Mouse (Mus musculus): Measurements from ENCODE around the gene Chil4.
"Not testable (repeated sequence)": the region's sequence is repeated elsewhere in the genome, so short reads cannot be mapped to it uniquely, and the experiment has no call there.

The Chil4 gene

GRCm38 (mm10) chr3:106219407-106219806, at the start of gene Chil4:
TSS of gene Chil4 (minus strand) at chr3:106219507.
- DNase-seq (ENCODE audit: low spot score in 2 of 2), result no peak

GRCm38 (mm10) chr3:106265854-106266253, 46.5 kb upstream of the Chil4 start:
- no peak for DNase-seq (ENCODE audit: low spot score in 2 of 2)

GRCm38 (mm10) chr3:106264854-106265253, 45.5 kb upstream of the Chil4 start:
- no peak for DNase-seq (ENCODE audit: low spot score in 2 of 2)

- not testable (repeated sequence) for DNase-seq (ENCODE audit: low spot score in 2 of 2)
Measured at GRCm38 (mm10) chr3:106257076-106257475, 37.8 kb upstream of the Chil4 start.

GRCm38 (mm10) chr3:106252719-106253118, 33.4 kb upstream of the Chil4 start:
- DNase-seq (ENCODE audit: low spot score in 2 of 2), result no peak

GRCm38 (mm10) chr3:106250763-106251399, 31.6 kb upstream of the Chil4 start:
- DNase-seq (ENCODE audit: low spot score in 2 of 2), result not testable (repeated sequence)

- not testable (repeated sequence) for DNase-seq (ENCODE audit: low spot score in 2 of 2)
Measured at GRCm38 (mm10) chr3:106247369-106247768, 28.1 kb upstream of the Chil4 start.

GRCm38 (mm10) chr3:106240210-106240609, 20.9 kb upstream of the Chil4 start:
- DNase-seq (ENCODE audit: low spot score in 2 of 2), result not testable (repeated sequence)

- no peak for DNase-seq (ENCODE audit: low spot score in 2 of 2)
Measured at GRCm38 (mm10) chr3:106239196-106239791, 20.0 kb upstream of the Chil4 start.

- DNase-seq (ENCODE audit: low spot score in 2 of 2), result not testable (repeated sequence)
Measured at GRCm38 (mm10) chr3:106223391-106223790, 4.1 kb upstream of the Chil4 start.

GRCm38 (mm10) chr3:106221625-106222265, 2.4 kb upstream of the Chil4 start:
- no peak for DNase-seq (ENCODE audit: low spot score in 2 of 2)

GRCm38 (mm10) chr3:106218284-106218954, 888 bp downstream of the Chil4 start:
- not testable (repeated sequence) for DNase-seq (ENCODE audit: low spot score in 2 of 2)

- DNase-seq (ENCODE audit: low spot score in 2 of 2), result not testable (repeated sequence)
Measured at GRCm38 (mm10) chr3:106198030-106198429, 21.3 kb downstream of the Chil4 start.

- not testable (repeated sequence) for DNase-seq (ENCODE audit: low spot score in 2 of 2)
Measured at GRCm38 (mm10) chr3:106197246-106197645, 22.1 kb downstream of the Chil4 start.

GRCm38 (mm10) chr3:106196276-106196675, 23.0 kb downstream of the Chil4 start:
- DNase-seq (ENCODE audit: low spot score in 2 of 2), result no peak

- DNase-seq (ENCODE audit: low spot score in 2 of 2), result no peak
Measured at GRCm38 (mm10) chr3:106195486-106195885, 23.8 kb downstream of the Chil4 start.

GRCm38 (mm10) chr3:106187991-106188390, 31.3 kb downstream of the Chil4 start:
- DNase-seq (ENCODE audit: low spot score in 2 of 2), result no peak

GRCm38 (mm10) chr3:106177509-106178189, 41.7 kb downstream of the Chil4 start:
- DNase-seq (ENCODE audit: low spot score in 2 of 2), result no peak

GRCm38 (mm10) chr3:106174971-106175370, 44.3 kb downstream of the Chil4 start:
- DNase-seq (ENCODE audit: low spot score in 2 of 2), result not testable (repeated sequence)

- DNase-seq (ENCODE audit: low spot score in 2 of 2), result not testable (repeated sequence)
Measured at GRCm38 (mm10) chr3:106172506-106172905, 46.8 kb downstream of the Chil4 start.

GRCm38 (mm10) chr3:106171135-106171731, 48.1 kb downstream of the Chil4 start:
- DNase-seq (ENCODE audit: low spot score in 2 of 2), result no peak
